In the genomic region with DNA sequence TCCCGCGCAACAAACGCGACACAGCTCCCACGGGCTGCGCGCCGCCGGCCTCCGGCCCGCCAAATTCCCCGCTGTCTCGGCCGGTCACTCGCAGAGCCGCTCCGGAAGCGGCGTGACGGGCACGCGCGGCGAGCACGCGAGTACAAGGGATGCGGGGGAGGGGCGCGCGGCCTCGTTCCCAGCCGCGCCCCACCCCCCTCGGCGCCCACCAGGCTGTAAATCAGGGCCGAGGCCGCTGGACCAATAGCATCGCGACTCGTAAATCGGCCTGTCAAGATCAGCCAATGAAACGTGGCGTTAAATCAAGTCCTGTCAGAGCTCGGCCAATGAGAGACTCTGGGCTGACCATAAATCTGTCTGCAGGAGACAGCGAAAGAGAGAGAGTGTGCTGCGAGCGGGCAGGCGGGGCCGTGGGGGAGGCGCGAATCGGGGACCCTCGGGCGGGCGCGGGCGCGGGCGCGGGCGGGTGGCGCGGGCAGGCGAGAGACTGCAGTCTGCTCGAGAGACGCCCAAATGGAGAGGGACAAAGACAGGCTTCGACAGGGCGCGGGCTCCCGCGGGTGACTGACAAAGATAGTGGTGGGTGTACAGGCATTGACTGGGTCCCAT, we compare ENCODE assay signal across 8 mouse cellular contexts. TPM values are rescaled to one million over a fixed set of nuclear protein-coding genes. Genes with fewer than 3 reads are reported as not detected.
DNase-seq lines count a peak whose midpoint lies in the region; ATAC-seq and TF ChIP-seq lines count a peak whose summit lies in the region.

No protein-coding gene starts in this region.

- DNase-seq in MEL-GATA-1-ER (ENCODE audit: extremely low read depth, low read depth) = peak; percentile 67
- DNase-seq in cerebellum, adult 9-10 months = peak; percentile 98
- peak; percentile 99 for DNase-seq in hindbrain, embryonic 10.5 days (ENCODE audit: low spot score)
- DNase-seq in layer of hippocampus, adult 9-11 months = peak; percentile 99
- DNase-seq in lung, postnatal 0 days (ENCODE audit: low spot score) = peak; percentile 99
- peak; percentile 93 for DNase-seq in ovary, postnatal 14 days (ENCODE audit: low spot score)
- DNase-seq in thymus, postnatal 14 days = peak; percentile 88

- peaks cover 81% of the 10 kb centered on the region for H3K4me1 ChIP-seq in hindbrain, embryonic 10.5 days (replicated peaks)
- H3K4me1 ChIP-seq in lung, postnatal 0 days (ENCODE audit: insufficient read depth, low read depth, low read length) = peaks cover 15% of the 10 kb centered on the region; the same call in 1 of the 2 replicates

- peak overlapping the region; percentile 85 for H3K4me2 ChIP-seq in lung, postnatal 0 days (replicated peaks; ENCODE audit: low read depth, low read length)

- peak; percentile 1; the same call in 1 of the 2 replicates for TF ChIP-seq CTCF in lung, postnatal 0 days (IDR thresholded peaks at IDR 0.05)

- peak overlapping the region; percentile 57 for H3K4me3 ChIP-seq in hindbrain, embryonic 10.5 days
- peak overlapping the region; percentile 55 for H3K4me3 ChIP-seq in lung, postnatal 0 days (ENCODE audit: low read depth, low read length)

- WGBS in hindbrain, embryonic 10.5 days = under 1% methylated on average over 71 of the region's 71 CpGs
- WGBS in lung, postnatal 0 days = under 1% methylated on average over 60 of the region's 71 CpGs

- H3K36me3 ChIP-seq in hindbrain, embryonic 10.5 days = no peaks in the 10 kb centered on the region
- H3K36me3 ChIP-seq in lung, postnatal 0 days (ENCODE audit: insufficient read depth, low read length) = no peaks in the 10 kb centered on the region

- ATAC-seq in frontal cortex, adult (ENCODE audit: low TSS enrichment) = peak; percentile 82
- peak; percentile 97 for ATAC-seq in lung, postnatal 0 days

- H3K27me3 ChIP-seq in hindbrain, embryonic 10.5 days (ENCODE audit: insufficient read depth, poor library complexity, severe bottlenecking) = peaks cover 28% of the 10 kb centered on the region
- no peaks in the 10 kb centered on the region for H3K27me3 ChIP-seq in lung, postnatal 0 days (replicated peaks; ENCODE audit: insufficient read depth, low read length)

- peak; percentile 33; the same call in 1 of the 2 replicates for TF ChIP-seq EP300 in lung, postnatal 0 days (IDR thresholded peaks at IDR 0.05)

- peak overlapping the region; percentile 97 for H3K27ac ChIP-seq in hindbrain, embryonic 10.5 days
- peak overlapping the region; percentile 91 for H3K27ac ChIP-seq in lung, postnatal 0 days (ENCODE audit: low read length)

- H3K9me3 ChIP-seq in hindbrain, embryonic 10.5 days = no peaks in the 10 kb centered on the region
- H3K9me3 ChIP-seq in lung, postnatal 0 days (ENCODE audit: low read length) = no peaks in the 10 kb centered on the region

- peak overlapping the region; percentile 57 for H3K9ac ChIP-seq in lung, postnatal 0 days (replicated peaks; ENCODE audit: low read depth)

RNA-seq across cellular contexts. Expression of a gene that starts 5.2 kb away (rescaled TPM):
- polyA plus RNA-seq in hindbrain, embryonic 10.5 days (2016; fragmentation: Nextera tagmentation; extraction: Ambion mirVana) = 0.31 and 0.36 TPM in 2 replicates
- 0.67 and 2.2 TPM in 2 replicates for polyA plus RNA-seq in lung, postnatal 0 days (2015; fragmentation: Nextera tagmentation; extraction: Ambion mirVana)

RNA-seq across cellular contexts. Expression of a gene that starts 32.7 kb away (rescaled TPM):
- polyA plus RNA-seq in hindbrain, embryonic 10.5 days (2016; fragmentation: Nextera tagmentation; extraction: Ambion mirVana) = 288 and 299 TPM in 2 replicates
- polyA plus RNA-seq in lung, postnatal 0 days (2015; fragmentation: Nextera tagmentation; extraction: Ambion mirVana) = 162 and 163 TPM in 2 replicates

RNA-seq across cellular contexts. Expression of a gene that starts 34.7 kb away (rescaled TPM):
- polyA plus RNA-seq in hindbrain, embryonic 10.5 days (2016; fragmentation: Nextera tagmentation; extraction: Ambion mirVana) = 24.9 and 26.3 TPM in 2 replicates
- polyA plus RNA-seq in lung, postnatal 0 days (2015; fragmentation: Nextera tagmentation; extraction: Ambion mirVana) = 5.0 and 6.5 TPM in 2 replicates

RNA-seq across cellular contexts. Expression of a gene that starts 47.0 kb away (rescaled TPM):
- polyA plus RNA-seq in hindbrain, embryonic 10.5 days (2016; fragmentation: Nextera tagmentation; extraction: Ambion mirVana) = 7.3 and 8.5 TPM in 2 replicates
- 10.5 and 11.2 TPM in 2 replicates for polyA plus RNA-seq in lung, postnatal 0 days (2015; fragmentation: Nextera tagmentation; extraction: Ambion mirVana)

Comparison
In these comparisons a context has a peak if more than half of its experiments do, and no peak if none do; other contexts are left out.
1. Peak in every context shown above with its lines: DNase-seq, ATAC-seq, H3K4me3 ChIP-seq and H3K27ac ChIP-seq.